Mouse (Mus musculus) liver, embryonic 12.5 days (tissue): Measurements from ENCODE around the gene Slc52a3. TPM values are rescaled to one million over a fixed set of nuclear protein-coding genes. Genes with fewer than 3 reads are reported as not detected.

Experiments used
- ATAC-seq: fragments of 200-750 bp; cut with Nextera tagmentation; 2 replicates; pipeline ENCODE4 v1.8.0; 2017; ENCODE audit warnings: moderate number of reproducible peaks, mild to moderate bottlenecking, moderate library complexity
- H3K27ac ChIP-seq: fragments of 300-500 bp; sonication (generic); 2 replicates; pipeline ENCODE4 v1.5.1; 2016; ENCODE audit warnings: mild to moderate bottlenecking
- H3K27me3 ChIP-seq: fragments of 300-500 bp; sonication (generic); replicated peaks from 2 replicates; pipeline ENCODE4 v1.6.1; 2016; ENCODE audit warnings: mild to moderate bottlenecking, moderate library complexity
- H3K36me3 ChIP-seq: fragments of 300-500 bp; sonication (generic); 2 replicates; pipeline ENCODE4 v1.6.1; 2016; ENCODE audit warnings: mild to moderate bottlenecking, moderate library complexity
- H3K4me1 ChIP-seq: fragments of 300-500 bp; sonication (generic); 2 replicates; pipeline ENCODE4 v1.6.1; 2016
- H3K4me2 ChIP-seq: fragments of 300-500 bp; sonication (generic); 2 replicates; pipeline ENCODE4 v1.6.1; 2016; ENCODE audit warnings: mild to moderate bottlenecking, moderate library complexity
- H3K4me3 ChIP-seq: fragments of 300-500 bp; sonication (generic); 2 replicates; pipeline ENCODE4 v1.5.1; 2016; ENCODE audit warnings: mild to moderate bottlenecking, moderate library complexity
- H3K9ac ChIP-seq: fragments of 300-500 bp; sonication (generic); 2 replicates; pipeline ENCODE4 v1.6.1; 2016; ENCODE audit warnings: mild to moderate bottlenecking, moderate library complexity
- H3K9me3 ChIP-seq: fragments of 300-500 bp; sonication (generic); replicated peaks from 2 replicates; pipeline ENCODE4 v1.6.1; 2016; ENCODE audit warnings: mild to moderate bottlenecking, moderate library complexity
- WGBS: fragments of 180-500 bp; shearing (Covaris S2); methylation state at CpG from one replicate; pipeline ENCODE4 v1.1.7; 2016; ENCODE audit not compliant: insufficient replicate concordance; 5-methylcytosine and 5-hydroxymethylcytosine counted together
- polyA plus RNA-seq: library from polyadenylated mRNA; unstranded; fragments of >200 nt; fragmentation: Nextera tagmentation; extraction: Ambion mirVana; gene quantifications from 2 replicates; pipeline ENCODE4 v1.2.1, GENCODE M21; 2016

Gene Slc52a3
- polyA plus RNA-seq, 1 experiment from 2014 or later = 1.3 TPM

DNA sequence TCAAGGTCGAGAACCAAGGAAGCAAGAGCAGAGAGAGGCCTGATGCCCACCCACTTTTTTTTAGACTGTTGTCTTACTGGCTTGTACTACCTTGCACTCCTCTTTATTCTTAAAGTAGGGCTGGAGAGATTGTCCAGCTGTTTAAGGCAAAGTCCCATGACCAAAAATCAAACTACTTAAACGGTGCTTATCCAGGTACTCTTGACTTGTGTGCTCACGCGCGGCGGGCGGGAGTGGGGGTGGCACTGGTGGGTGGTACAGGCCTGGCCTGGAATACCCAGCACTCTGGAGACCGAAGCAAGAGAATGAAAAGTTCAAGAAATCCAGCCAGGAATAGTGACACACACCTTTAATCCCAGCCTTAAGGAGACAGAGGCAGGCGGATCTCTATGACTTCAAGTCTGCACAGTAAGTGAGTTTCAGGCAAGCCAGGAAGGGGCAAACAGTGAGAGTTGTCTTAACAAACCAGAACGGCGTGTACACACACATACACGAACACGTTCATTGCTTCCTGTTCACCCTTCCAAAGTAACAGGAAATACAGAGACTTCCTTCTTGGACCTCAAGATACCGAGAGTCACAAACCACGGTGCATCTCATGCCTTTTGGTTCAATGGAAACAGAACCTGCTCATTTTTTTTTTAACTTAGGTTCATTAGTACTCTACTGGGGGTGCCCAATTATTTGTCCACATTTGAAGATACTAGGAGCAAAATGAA lies 12.9 kb downstream of the Slc52a3 start:
- H3K9me3 ChIP-seq = no peaks in the 10 kb centered on the region
- H3K27ac ChIP-seq = no peak overlapping the region
- H3K4me3 ChIP-seq = no peak overlapping the region
- no peak overlapping the region for H3K9ac ChIP-seq
- H3K36me3 ChIP-seq = no peaks in the 10 kb centered on the region
- no peak overlapping the region for H3K4me2 ChIP-seq
- H3K4me1 ChIP-seq = no peaks in the 10 kb centered on the region
- ATAC-seq = no peak
- WGBS = 55% methylated on average over 15 of the region's 15 CpGs
- H3K27me3 ChIP-seq = 0 out of 2 replicates have a peak, but pooled peaks cover 11% of the 10 kb centered on the region

DNA sequence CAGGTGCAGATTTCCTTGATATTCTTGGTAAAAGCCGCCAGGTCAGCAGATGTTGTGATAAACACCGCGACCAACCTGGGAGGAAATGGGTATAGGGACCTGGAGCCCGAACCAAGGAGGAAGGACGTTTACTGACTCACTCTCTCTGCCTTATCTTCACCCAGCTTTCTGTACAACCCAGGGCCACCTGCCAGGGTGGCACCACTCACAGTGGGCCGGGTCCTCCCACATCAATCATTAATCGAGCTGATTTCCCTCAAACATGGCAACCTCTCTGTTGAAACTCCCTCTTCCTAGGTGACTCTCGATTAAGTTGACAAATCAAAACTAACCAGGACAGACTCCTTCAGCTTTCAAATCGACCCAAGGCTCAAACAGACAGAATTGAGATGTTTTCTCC lies 13.9 kb downstream of the Slc52a3 start:
- H3K9ac ChIP-seq = no peak overlapping the region
- H3K36me3 ChIP-seq = no peaks in the 10 kb centered on the region
- H3K4me1 ChIP-seq = no peaks in the 10 kb centered on the region
- no peak for ATAC-seq
- WGBS = 49% methylated on average over 9 of the region's 9 CpGs
- H3K9me3 ChIP-seq = no peaks in the 10 kb centered on the region
- H3K27ac ChIP-seq = no peak overlapping the region
- H3K27me3 ChIP-seq = 0 out of 2 replicates have a peak, but pooled peaks cover 11% of the 10 kb centered on the region
- no peak overlapping the region for H3K4me2 ChIP-seq
- no peak overlapping the region for H3K4me3 ChIP-seq

DNA sequence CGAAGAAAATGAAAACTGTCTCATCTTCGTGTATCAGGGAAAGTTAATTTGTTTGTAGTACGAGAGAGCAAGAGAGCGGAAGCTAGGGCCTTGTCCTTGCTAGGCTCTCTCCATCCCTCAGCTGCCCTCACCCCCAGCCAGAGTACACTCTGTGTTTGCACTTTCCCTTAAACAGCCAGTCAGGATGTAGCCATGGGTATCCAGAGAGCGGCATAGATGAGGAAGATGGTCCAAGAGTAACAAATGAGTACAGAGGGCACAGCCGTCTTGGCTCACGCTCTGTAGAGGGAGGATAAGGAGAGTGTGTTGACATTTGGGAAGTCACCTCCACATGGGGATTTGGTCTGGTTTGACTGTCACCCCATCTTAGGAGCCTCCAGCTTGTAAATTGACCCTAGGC lies 14.3 kb downstream of the Slc52a3 start:
- H3K36me3 ChIP-seq = no peaks in the 10 kb centered on the region
- no peak for ATAC-seq
- no peak overlapping the region for H3K9ac ChIP-seq
- WGBS = 73% methylated on average over 7 of the region's 7 CpGs
- H3K4me3 ChIP-seq = no peak overlapping the region
- H3K4me2 ChIP-seq = no peak overlapping the region
- H3K9me3 ChIP-seq = no peaks in the 10 kb centered on the region
- 0 out of 2 replicates have a peak, but pooled peaks cover 9% of the 10 kb centered on the region for H3K27me3 ChIP-seq
- H3K4me1 ChIP-seq = no peaks in the 10 kb centered on the region
- H3K27ac ChIP-seq = no peak overlapping the region

DNA sequence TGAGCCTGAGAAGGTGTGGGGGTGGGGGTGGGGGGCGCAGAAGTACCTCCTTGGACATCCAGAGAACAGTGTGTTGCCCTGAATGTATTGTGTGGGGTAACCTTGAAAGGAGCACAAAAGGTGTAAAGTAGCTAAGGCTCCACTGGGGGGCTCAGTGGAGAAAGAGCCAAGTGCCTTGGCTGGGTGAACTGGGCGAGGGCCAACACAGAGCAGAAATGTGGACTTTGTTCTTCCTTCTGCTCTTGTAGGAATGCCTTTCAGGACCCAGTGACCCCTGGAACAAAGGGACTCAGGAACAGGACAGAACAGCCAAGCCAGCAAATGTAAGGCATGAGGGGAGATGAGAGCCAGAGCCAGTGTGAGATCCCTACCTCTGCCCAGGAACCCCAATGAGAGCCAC lies 15.4 kb downstream of the Slc52a3 start:
- ATAC-seq = no peak; the same call in 1 of the 2 replicates
- Histone ChIP-seq H3K27me3 (0 out of 2 replicates have a peak, but pooled peaks cover 6% of the 10 kb centered on the region), H3K4me1 (no peaks in the 10 kb centered on the region), H3K27ac (no peak overlapping the region), H3K4me3 (no peak overlapping the region), H3K9me3 (no peaks in the 10 kb centered on the region), H3K36me3 (no peaks in the 10 kb centered on the region), H3K4me2 (no peak overlapping the region), H3K9ac (no peak overlapping the region)
- 38% methylated on average over 2 of the region's 2 CpGs for WGBS

DNA sequence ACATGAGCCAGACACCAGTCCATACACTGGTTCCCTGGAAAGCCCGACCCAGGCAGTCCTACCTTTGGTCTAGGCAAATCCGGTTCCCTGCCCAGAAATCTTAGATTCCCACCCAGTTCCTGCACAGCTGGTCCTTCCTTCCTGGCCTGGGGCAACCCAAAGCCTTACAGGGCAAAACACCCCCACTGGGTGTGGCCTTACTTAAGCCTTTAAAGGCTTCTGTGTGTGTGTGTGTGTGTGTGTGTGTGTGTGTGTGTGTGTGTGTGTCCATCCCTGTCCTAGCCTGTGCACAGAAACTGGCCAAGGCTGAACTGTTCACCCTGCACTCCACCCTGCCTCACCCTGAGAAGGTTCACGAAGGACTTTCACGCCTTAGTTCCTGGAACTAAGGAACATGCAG lies 15.9 kb downstream of the Slc52a3 start:
- Histone ChIP-seq H3K27me3 (0 out of 2 replicates have a peak, but pooled peaks cover 3% of the 10 kb centered on the region), H3K9me3 (no peaks in the 10 kb centered on the region), H3K4me2 (no peak overlapping the region), H3K4me1 (no peaks in the 10 kb centered on the region), H3K9ac (no peak overlapping the region), H3K4me3 (no peak overlapping the region), H3K27ac (no peak overlapping the region), H3K36me3 (no peaks in the 10 kb centered on the region)
- peak; percentile 18; the same call in 1 of the 2 replicates for ATAC-seq
- WGBS = 37% methylated on average over 4 of the region's 4 CpGs

DNA sequence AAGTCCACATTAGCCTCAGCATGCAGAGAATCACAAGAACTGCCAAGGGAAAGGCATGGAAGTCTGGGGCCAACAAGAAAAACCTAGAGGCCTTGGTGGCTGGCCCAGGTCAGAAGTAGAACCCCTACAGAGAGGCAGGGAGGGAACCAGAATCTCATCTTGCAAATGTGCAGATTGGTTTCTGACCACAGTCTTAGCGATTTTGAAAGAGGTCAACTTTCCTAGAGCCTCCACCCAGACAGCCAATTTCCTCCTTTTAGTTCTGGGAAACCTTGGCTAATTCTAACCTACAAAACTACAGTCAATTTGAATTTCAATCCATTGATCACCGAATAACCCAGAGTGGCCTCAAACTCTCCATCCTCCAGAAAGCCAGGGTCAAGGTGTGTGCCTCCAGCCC lies 16.4 kb downstream of the Slc52a3 start:
- Histone ChIP-seq H3K27me3 (0 out of 2 replicates have a peak, but pooled peaks cover 3% of the 10 kb centered on the region), H3K4me3 (no peak overlapping the region), H3K4me2 (no peak overlapping the region), H3K9me3 (no peaks in the 10 kb centered on the region), H3K4me1 (no peaks in the 10 kb centered on the region), H3K36me3 (no peaks in the 10 kb centered on the region), H3K27ac (no peak overlapping the region), H3K9ac (no peak overlapping the region)
- 55% methylated on average over 2 of the region's 2 CpGs for whole genome bisulfite sequencing
- no peak for ATAC-seq

DNA sequence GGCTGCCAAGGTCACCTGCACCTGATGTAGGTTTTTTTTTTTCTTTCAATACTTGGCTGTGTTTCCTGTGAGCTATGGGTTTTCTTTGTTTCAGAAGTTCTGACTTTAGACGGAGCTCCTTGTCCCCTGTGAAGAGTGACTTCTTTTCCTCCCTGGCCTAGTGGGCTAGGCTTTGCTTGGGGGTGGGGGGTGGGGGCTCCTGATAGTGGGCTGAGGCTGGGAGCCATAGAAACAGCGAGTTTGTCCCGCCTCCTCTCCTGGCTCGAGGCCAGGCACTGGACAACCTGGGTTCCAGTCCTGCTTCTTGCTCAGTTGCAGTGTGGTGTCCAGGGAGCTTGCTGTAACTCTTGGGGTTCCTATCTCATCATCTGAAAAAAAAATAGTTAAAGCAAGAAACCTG lies 19.7 kb downstream of the Slc52a3 start:
- Histone ChIP-seq H3K9ac (no peak overlapping the region), H3K27me3 (0 out of 2 replicates have a peak, but pooled peaks cover 3% of the 10 kb centered on the region), H3K4me1 (no peaks in the 10 kb centered on the region), H3K9me3 (no peaks in the 10 kb centered on the region), H3K36me3 (no peaks in the 10 kb centered on the region), H3K4me2 (no peak overlapping the region), H3K4me3 (no peak overlapping the region), H3K27ac (no peak overlapping the region)
- no peak for ATAC-seq
- 50% methylated on average over 4 of the region's 4 CpGs for WGBS

DNA sequence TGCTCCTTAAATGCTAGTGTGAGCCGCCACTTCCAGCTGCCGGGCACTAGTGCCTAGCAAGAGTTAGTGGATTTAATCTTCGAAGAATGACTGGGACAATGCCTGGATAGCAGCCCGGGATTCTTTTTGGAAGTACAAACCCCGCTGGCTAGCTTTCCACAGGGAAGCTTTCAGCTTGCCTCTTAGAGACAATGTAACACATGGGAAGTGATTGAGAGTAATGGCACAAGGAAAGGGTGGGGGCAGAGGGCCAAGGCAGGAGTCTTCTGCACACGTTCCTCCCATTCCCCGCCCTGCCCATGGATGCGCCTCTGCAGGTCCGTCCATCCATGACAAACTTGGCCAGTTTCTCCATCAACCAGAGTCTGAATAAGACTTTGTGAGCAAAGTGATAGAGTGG lies 20.4 kb downstream of the Slc52a3 start:
- no peak overlapping the region for H3K27ac ChIP-seq
- no peak overlapping the region for H3K4me3 ChIP-seq
- no peak overlapping the region for H3K4me2 ChIP-seq
- H3K9me3 ChIP-seq = no peaks in the 10 kb centered on the region
- 0 out of 2 replicates have a peak, but pooled peaks cover 3% of the 10 kb centered on the region for H3K27me3 ChIP-seq
- no peaks in the 10 kb centered on the region for H3K36me3 ChIP-seq
- H3K9ac ChIP-seq = no peak overlapping the region
- WGBS = 69% methylated on average over 9 of the region's 9 CpGs
- ATAC-seq = no peak
- H3K4me1 ChIP-seq = no peaks in the 10 kb centered on the region

DNA sequence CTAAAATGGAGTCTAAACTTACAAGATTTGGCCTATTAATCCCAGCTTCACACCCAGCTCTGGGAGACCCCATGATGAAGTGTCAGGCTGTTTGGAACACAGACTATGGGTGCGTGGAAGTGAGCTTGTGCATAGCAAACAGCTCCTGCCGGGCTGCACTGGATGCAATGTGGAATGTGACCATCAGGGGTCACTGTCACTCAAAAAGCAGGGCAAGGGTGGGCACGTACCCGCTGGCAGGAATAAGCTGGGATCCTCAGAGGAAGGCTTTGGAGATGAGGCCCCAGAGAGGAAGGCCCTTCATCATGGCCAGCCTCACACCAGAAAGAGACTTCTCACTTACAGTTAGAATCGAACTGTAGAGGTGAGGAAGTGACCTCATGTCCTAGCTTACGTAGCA lies 23.9 kb downstream of the Slc52a3 start:
- Histone ChIP-seq H3K27me3 (peaks cover 9% of the 10 kb centered on the region), H3K4me2 (no peak overlapping the region), H3K9me3 (no peaks in the 10 kb centered on the region), H3K27ac (no peak overlapping the region), H3K4me3 (no peak overlapping the region), H3K36me3 (no peaks in the 10 kb centered on the region), H3K9ac (no peak overlapping the region), H3K4me1 (no peaks in the 10 kb centered on the region)
- no peak; the same call in 1 of the 2 replicates for ATAC-seq
- 23% methylated on average over 6 of the region's 6 CpGs for WGBS

DNA sequence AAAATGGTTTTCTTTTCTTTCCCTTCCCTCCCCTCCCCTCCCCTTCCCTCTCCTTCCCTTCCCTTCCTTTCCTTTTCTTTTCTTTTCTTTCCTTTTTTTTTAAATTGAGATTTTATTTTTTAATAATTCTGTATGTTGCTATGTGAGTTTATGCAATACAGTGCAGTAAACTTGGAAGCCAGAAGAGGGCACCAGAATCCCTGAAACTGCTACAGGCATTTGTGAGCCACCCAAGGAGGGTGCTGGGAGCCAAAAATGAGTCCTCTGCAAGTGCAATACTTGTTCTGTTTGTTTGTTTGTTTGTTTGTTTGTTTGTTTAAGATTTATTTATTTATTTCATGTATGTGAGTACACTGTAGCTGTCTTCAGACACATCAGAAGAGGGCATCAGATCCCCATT lies 25.7 kb downstream of the Slc52a3 start:
- Histone ChIP-seq H3K4me1 (no peaks in the 10 kb centered on the region), H3K36me3 (no peaks in the 10 kb centered on the region), H3K27ac (no peak overlapping the region), H3K9ac (no peak overlapping the region), H3K9me3 (no peaks in the 10 kb centered on the region), H3K4me3 (no peak overlapping the region), H3K4me2 (no peak overlapping the region), H3K27me3 (peaks cover 26% of the 10 kb centered on the region)
- no peak for ATAC-seq

DNA sequence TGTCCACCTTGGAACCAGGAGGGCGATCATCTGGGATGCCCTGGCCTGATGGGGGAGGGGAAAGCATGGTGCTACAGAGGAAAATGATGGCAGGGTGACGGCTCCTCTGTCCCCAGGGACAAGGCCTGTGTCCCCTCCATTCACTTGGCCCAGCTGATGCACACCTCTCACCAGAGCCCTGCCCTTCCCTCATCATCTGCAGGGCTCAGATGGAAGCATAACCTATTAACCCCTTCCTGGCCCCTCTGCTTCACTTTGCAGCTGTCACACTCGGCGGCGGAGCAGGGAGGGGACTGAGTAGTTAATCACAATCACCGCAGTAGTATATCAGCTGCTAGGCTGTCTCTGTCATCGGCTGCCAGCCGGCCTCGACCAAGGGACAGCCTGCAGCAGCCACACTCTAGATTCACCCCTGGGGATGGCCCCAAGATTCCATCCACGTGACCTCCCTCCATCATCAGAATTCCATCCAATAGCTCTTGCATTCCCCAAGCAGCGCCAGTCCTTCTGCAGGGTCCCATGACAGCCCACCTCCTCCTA lies 28.6 kb downstream of the Slc52a3 start:
- Histone ChIP-seq H3K36me3 (no peaks in the 10 kb centered on the region), H3K4me3 (no peak overlapping the region), H3K27ac (no peak overlapping the region), H3K9ac (no peak overlapping the region), H3K9me3 (no peaks in the 10 kb centered on the region), H3K27me3 (peaks cover 51% of the 10 kb centered on the region), H3K4me1 (peaks cover 6% of the 10 kb centered on the region), H3K4me2 (no peak overlapping the region)
- 58% methylated on average over 11 of the region's 11 CpGs for WGBS
- no peak for ATAC-seq

DNA sequence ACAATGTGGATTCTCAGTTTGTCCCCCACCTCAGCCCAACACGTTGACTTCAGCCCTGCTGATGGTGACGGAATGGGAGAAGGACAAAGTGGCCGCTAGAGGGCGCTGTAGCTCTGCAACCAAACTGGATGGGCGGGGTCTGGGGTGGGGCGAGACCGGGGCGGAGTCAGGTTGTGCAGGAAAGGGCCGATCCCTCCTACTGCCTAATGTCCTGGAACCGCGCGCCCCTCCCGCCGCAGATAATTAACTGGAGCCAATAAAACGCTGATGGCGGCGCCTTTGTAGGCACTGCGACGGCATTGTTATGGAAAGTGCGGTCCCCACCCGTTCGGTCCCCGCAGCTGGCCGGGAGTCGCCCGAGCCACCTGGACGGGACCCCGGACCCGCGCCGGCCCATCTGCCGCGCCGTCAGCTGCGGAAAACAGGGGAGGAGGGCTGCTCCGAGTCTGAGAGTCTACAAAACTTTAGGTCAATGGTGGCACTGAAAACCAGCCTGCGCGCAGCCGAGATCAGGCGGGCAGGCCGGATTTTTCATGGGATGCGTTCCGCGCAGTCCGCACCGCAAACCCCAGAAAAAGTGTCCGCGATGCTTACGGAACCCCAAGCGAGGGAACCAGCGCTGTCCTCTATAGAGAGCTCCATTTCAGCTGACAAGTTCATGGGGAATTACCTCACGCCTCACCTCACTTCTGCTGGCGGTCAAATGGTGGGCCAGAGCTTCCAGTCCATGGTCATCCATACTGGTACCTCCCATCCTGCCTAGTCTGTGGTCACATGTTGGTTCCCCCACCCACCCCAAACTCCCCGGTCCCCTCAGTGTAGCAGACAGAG lies 33.2 kb downstream of the Slc52a3 start:
- H3K4me1 ChIP-seq = peaks cover 7% of the 10 kb centered on the region
- peaks cover 95% of the 10 kb centered on the region for H3K27me3 ChIP-seq
- no peaks in the 10 kb centered on the region for H3K36me3 ChIP-seq
- H3K27ac ChIP-seq = no peak overlapping the region
- H3K4me3 ChIP-seq = peak overlapping the region; percentile 55
- peak; percentile 92 for ATAC-seq
- peak overlapping the region; percentile 81 for H3K4me2 ChIP-seq
- peak overlapping the region; percentile 56 for H3K9ac ChIP-seq
- WGBS = under 1% methylated on average over 54 of the region's 54 CpGs
- H3K9me3 ChIP-seq = no peaks in the 10 kb centered on the region
